Mouse (Mus musculus) heart, adult 2 months (tissue): Measurements from ENCODE around the gene Ap1b1. TPM values are rescaled to one million over a fixed set of nuclear protein-coding genes. Genes with fewer than 3 reads are reported as not detected.

Source experiments
- DNase-seq, 2 experiments: peaks; one replicate each; pipeline ENCODE4 v3.0.0; 2021
- H3K27ac ChIP-seq: fragments of 200-600 bp; 2 replicates; pipeline ENCODE4 v1.8.1; 2022
- H3K27me3 ChIP-seq: fragments of 200-500 bp; 2 replicates; pipeline ENCODE4 v1.6.1; 2012; ENCODE audit warnings: mild to moderate bottlenecking, low read length, inconsistent platforms, mixed read lengths; ENCODE audit not compliant: control insufficient read depth, insufficient read depth
- H3K36me3 ChIP-seq: fragments of 200-500 bp; 2 replicates; pipeline ENCODE4 v1.6.1; 2012; ENCODE audit warnings: low read length, inconsistent platforms; ENCODE audit not compliant: control insufficient read depth, insufficient read depth
- H3K4me1 ChIP-seq: fragments of 200-500 bp; 2 replicates; pipeline ENCODE4 v1.6.1; 2011; ENCODE audit warnings: low read length; ENCODE audit not compliant: control insufficient read depth, insufficient read depth
- H3K4me3 ChIP-seq: fragments of 200-600 bp; 2 replicates; pipeline ENCODE4 v1.8.1; 2022
- H3K79me2 ChIP-seq: fragments of 200-500 bp; replicated peaks from 2 replicates; pipeline ENCODE4 v1.6.1; 2012; ENCODE audit warnings: mild to moderate bottlenecking, inconsistent platforms, low read length, moderate library complexity, mixed read lengths; ENCODE audit not compliant: control insufficient read depth, insufficient read depth
- H3K9ac ChIP-seq: fragments of 200-500 bp; 2 replicates; pipeline ENCODE4 v1.6.1; 2012; ENCODE audit warnings: low read depth, mild to moderate bottlenecking, control low read depth, inconsistent platforms, low read length, mixed read lengths
- CTCF ChIP-seq: fragments of 200-600 bp; IDR thresholded peaks from 2 replicates; pipeline ENCODE4 v1.8.1; 2022; ENCODE audit warnings: antibody characterized with exemption, mild to moderate bottlenecking, moderate library complexity
- EP300 ChIP-seq: fragments of 200-500 bp; IDR thresholded peaks from 2 replicates; pipeline ENCODE4 v1.6.1; 2011; ENCODE audit warnings: low read depth, low read length, control low read depth; ENCODE audit not compliant: insufficient read depth
- POLR2A ChIP-seq: fragments of 200-500 bp; IDR thresholded peaks from 2 replicates; pipeline ENCODE4 v1.6.1; 2011; ENCODE audit warnings: mild to moderate bottlenecking, low read depth, low read length, control low read depth; ENCODE audit not compliant: insufficient read depth
- WGBS: fragments of 180-500 bp; shearing (Covaris S2); methylation state at CpG from one replicate; pipeline ENCODE4 v1.1.7; 2018; 5-methylcytosine and 5-hydroxymethylcytosine counted together
- intact Hi-C: fragments of 180-260 bp; cut with DNase I; formaldehyde crosslinking; loops from one replicate; pipeline ENCODE4 v1.15.1; 2025
- polyA plus RNA-seq: library from polyadenylated mRNA; depleted of rRNA; stranded (reverse); fragments of >200 nt; gene quantifications from 2 replicates; pipeline ENCODE4 v1.2.3, GENCODE M21; 2012
- total RNA-seq, 2 experiments: library from RNA; stranded (reverse); gene quantifications; 2 replicates each; pipeline ENCODE4 v1.2.3; 2021

Gene Ap1b1
- total and polyA plus RNA-seq, 3 experiments: 48.1 to 64.2 (median 48.6) TPM

- intact Hi-C loops: no loop called here
- DNase-seq: no peak
- Histone ChIP-seq H3K4me1 (peaks cover 3% of the 10 kb centered on the region), H3K4me3 (no peak overlapping the region), H3K79me2 (no peaks in the 10 kb centered on the region), H3K27ac (no peak overlapping the region), H3K27me3 (no peaks in the 10 kb centered on the region), H3K36me3 (no peaks in the 10 kb centered on the region), H3K9ac (no peak overlapping the region)
- TF ChIP-seq EP300 (no peak), POLR2A (no peak), CTCF (no peak)
- WGBS: 79% methylated on average over 14 of the region's 14 CpGs
Observed at GRCm38 (mm10) chr11:5054151-5054550, 67.5 kb downstream of the Ap1b1 start.

GRCm38 (mm10) chr11:5054874-5055273 lies 68.2 kb downstream of the Ap1b1 start:
- Histone ChIP-seq H3K27me3 (no peaks in the 10 kb centered on the region), H3K9ac (no peak overlapping the region), H3K4me3 (no peak overlapping the region), H3K79me2 (no peaks in the 10 kb centered on the region), H3K27ac (no peak overlapping the region), H3K4me1 (peaks cover 9% of the 10 kb centered on the region), H3K36me3 (no peaks in the 10 kb centered on the region)
- DNase-seq: no peak
- TF ChIP-seq CTCF (no peak), POLR2A (no peak), EP300 (no peak)
- intact Hi-C loops: no loop called here
- WGBS: 44% methylated on average over 6 of the region's 6 CpGs

- no peak overlapping the region for H3K4me3 ChIP-seq
- no peaks in the 10 kb centered on the region for H3K79me2 ChIP-seq
- H3K27ac ChIP-seq: no peak overlapping the region
- no peaks in the 10 kb centered on the region for H3K27me3 ChIP-seq
- H3K9ac ChIP-seq: no peak overlapping the region
- no peaks in the 10 kb centered on the region for H3K36me3 ChIP-seq
- no peak for DNase-seq
- 81% methylated on average over 23 of the region's 23 CpGs for WGBS
- peaks cover 9% of the 10 kb centered on the region for H3K4me1 ChIP-seq
- TF ChIP-seq CTCF (no peak), POLR2A (no peak), EP300 (no peak)
- intact Hi-C loops: no loop called here
Observed at GRCm38 (mm10) chr11:5055945-5056938, 69.6 kb downstream of the Ap1b1 start.

- DNase-seq: no peak
- TF ChIP-seq EP300: no peak
- no peak for TF ChIP-seq CTCF
- TF ChIP-seq POLR2A: no peak
- Histone ChIP-seq H3K4me3 (no peak overlapping the region), H3K79me2 (no peaks in the 10 kb centered on the region), H3K27me3 (no peaks in the 10 kb centered on the region), H3K9ac (no peak overlapping the region), H3K27ac (no peak overlapping the region), H3K36me3 (no peaks in the 10 kb centered on the region), H3K4me1 (peaks cover 9% of the 10 kb centered on the region)
- 88% methylated on average over 8 of the region's 8 CpGs for WGBS
- intact Hi-C loops: no loop called here
Observed at GRCm38 (mm10) chr11:5057064-5057463, 70.4 kb downstream of the Ap1b1 start.

GRCm38 (mm10) chr11:5057541-5057855 lies 70.9 kb downstream of the Ap1b1 start:
- TF ChIP-seq POLR2A (no peak), CTCF (no peak), EP300 (no peak)
- 40% methylated on average over 8 of the region's 8 CpGs for WGBS
- peaks cover 12% of the 10 kb centered on the region for H3K4me1 ChIP-seq
- H3K79me2 ChIP-seq: no peaks in the 10 kb centered on the region
- DNase-seq: no peak
- H3K27me3 ChIP-seq: no peaks in the 10 kb centered on the region
- peak overlapping the region; percentile 62 for H3K4me3 ChIP-seq
- no peak overlapping the region for H3K27ac ChIP-seq
- no peaks in the 10 kb centered on the region for H3K36me3 ChIP-seq
- peak overlapping the region; percentile 76 for H3K9ac ChIP-seq
- intact Hi-C loops: no loop called here
